Mouse (Mus musculus): ENCODE results near the gene Limd1. TPM values are rescaled to one million over a fixed set of nuclear protein-coding genes. Genes with fewer than 3 reads are reported as not detected.
"Not testable (repeated sequence)": the region's sequence is repeated elsewhere in the genome, so short reads cannot be mapped to it uniquely, and the experiment has no call there.

The Limd1 gene
- total RNA-seq (2014; fragmentation: Nextera tagmentation) (30.3 and 31.2 TPM in 2 replicates), total RNA-seq (2017) (22.8 and 24.9 TPM in 2 replicates), polyA plus RNA-seq (2012) (12.8 and 14.0 TPM in 2 replicates)

DNA sequence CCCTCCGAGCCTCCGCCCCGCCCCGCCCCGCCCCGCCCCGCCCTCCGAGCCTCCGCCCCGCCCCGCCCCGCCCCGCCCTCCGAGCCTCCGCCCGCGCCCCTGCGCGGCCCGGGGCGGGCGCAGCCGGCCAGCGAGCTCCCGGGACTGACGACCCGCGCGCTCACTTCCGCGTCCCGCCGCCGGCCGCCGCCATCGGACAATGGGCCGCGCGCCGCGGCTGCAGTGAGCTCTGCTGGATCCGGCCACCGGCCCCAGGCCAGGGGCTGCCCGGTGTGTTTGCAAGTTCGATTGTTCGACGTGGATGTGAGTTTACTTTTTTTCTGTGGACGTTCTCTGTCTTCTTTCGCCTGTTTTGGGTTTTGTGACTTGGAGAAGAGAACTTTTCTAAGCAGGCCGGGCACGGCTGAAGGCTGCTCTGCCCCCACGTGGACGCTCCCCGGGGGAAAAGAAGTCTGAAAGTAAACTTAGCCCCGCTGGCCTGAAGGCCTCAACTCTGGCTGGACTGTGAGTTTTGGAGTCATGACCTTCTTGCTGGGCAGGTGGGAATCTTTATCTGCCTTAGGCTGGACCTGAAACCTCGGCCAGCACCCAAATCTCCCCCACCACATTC lies at the start of gene Limd1:
Gene Limd1, plus strand, starts transcription at position 121 of the 610 bp plus-strand sequence.
- ATAC-seq (ENCODE audit: extremely low read depth, insufficient number of reproducible peaks, low FRiP score, poor library complexity, severe bottlenecking) (peak; percentile 30; the same call in 1 of the 2 replicates), DNase-seq (ENCODE audit: low spot score) (peak; percentile 79)
- peaks cover 44% of the 10 kb centered on the region for H3K36me3 ChIP-seq (replicated peaks)
- TF ChIP-seq CTCF (IDR thresholded peaks at IDR 0.05; ENCODE audit: low read depth, low read length), result no peak
- no peak for TF ChIP-seq POLR2AphosphoS5 (IDR thresholded peaks at IDR 0.05; ENCODE audit: insufficient replicate concordance, low read depth, low read length)
- no peak for TF ChIP-seq GATA1 (IDR thresholded peaks at IDR 0.05; ENCODE audit: borderline replicate concordance, low read length)
- no peak for TF ChIP-seq TAL1 (conservative IDR thresholded peaks at IDR 0.05; ENCODE audit: low read depth, low read length)
- no peak for TF ChIP-seq GATA2 (IDR thresholded peaks at IDR 0.05; ENCODE audit: borderline replicate concordance, low read depth, low read length)
- H3K4me1 ChIP-seq (ENCODE audit: insufficient read depth, low read depth, low read length), result peaks cover 53% of the 10 kb centered on the region
- peak within 1 kb of the TSS; percentile 77 for H3K4me3 ChIP-seq (ENCODE audit: low read depth, low read length)
- no peaks in the 10 kb centered on the region for H3K9me3 ChIP-seq (replicated peaks)
- peaks cover 8% of the 10 kb centered on the region; the same call in 1 of the 2 replicates for H3K27me3 ChIP-seq (ENCODE audit: insufficient read depth, low read length)

- Histone ChIP-seq H3K9me3 (replicated peaks) (no peaks in the 10 kb centered on the region), H3K4me3 (ENCODE audit: low read depth, low read length) (no peak overlapping the region), H3K27me3 (ENCODE audit: insufficient read depth, low read length) (no peaks in the 10 kb centered on the region), H3K4me1 (ENCODE audit: insufficient read depth, low read depth, low read length) (no peaks in the 10 kb centered on the region), H3K36me3 (replicated peaks) (peaks cover 53% of the 10 kb centered on the region)
- TF ChIP-seq GATA1 (IDR thresholded peaks at IDR 0.05; ENCODE audit: borderline replicate concordance, low read length), result no peak
- no peak for ATAC-seq (ENCODE audit: extremely low read depth, insufficient number of reproducible peaks, low FRiP score, poor library complexity, severe bottlenecking)
- no peak for DNase-seq (ENCODE audit: low spot score)
Measured at GRCm38 (mm10) chr9:123429863-123430262, 48.6 kb upstream of the Limd1 start.

DNA sequence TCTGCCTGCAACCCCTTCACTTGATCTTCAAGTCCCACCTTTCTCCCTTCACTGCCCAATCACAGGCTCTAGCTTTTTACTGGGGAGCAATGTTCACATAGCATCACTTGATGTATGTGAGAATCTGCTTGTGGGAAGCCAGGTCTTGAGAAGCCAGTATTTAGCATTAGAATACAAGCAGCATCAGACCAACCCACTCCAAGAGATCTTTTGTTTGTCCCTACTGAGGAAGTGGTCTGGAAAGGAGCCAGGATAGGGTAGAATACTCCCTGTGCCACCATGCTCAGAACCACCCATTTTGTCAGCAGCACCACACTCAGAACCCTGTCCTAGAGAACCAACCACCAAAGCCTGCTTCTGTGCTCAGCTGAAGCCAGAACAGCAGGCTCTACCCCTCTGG lies 47.5 kb upstream of the Limd1 start:
- no peak for TF ChIP-seq CTCF (IDR thresholded peaks at IDR 0.05; ENCODE audit: low read depth, low read length)
- TF ChIP-seq TAL1 (conservative IDR thresholded peaks at IDR 0.05; ENCODE audit: low read depth, low read length), result no peak
- no peak for TF ChIP-seq POLR2AphosphoS5 (IDR thresholded peaks at IDR 0.05; ENCODE audit: insufficient replicate concordance, low read depth, low read length)
- TF ChIP-seq GATA1 (IDR thresholded peaks at IDR 0.05; ENCODE audit: borderline replicate concordance, low read length), result no peak
- TF ChIP-seq GATA2 (IDR thresholded peaks at IDR 0.05; ENCODE audit: borderline replicate concordance, low read depth, low read length), result no peak
- Histone ChIP-seq H3K36me3 (replicated peaks) (peaks cover 54% of the 10 kb centered on the region), H3K4me1 (ENCODE audit: insufficient read depth, low read depth, low read length) (no peaks in the 10 kb centered on the region), H3K4me3 (ENCODE audit: low read depth, low read length) (no peak overlapping the region), H3K9me3 (replicated peaks) (no peaks in the 10 kb centered on the region), H3K27me3 (ENCODE audit: insufficient read depth, low read length) (no peaks in the 10 kb centered on the region)
- ATAC-seq (ENCODE audit: extremely low read depth, insufficient number of reproducible peaks, low FRiP score, poor library complexity, severe bottlenecking) (no peak), DNase-seq (ENCODE audit: low spot score) (no peak)

DNA sequence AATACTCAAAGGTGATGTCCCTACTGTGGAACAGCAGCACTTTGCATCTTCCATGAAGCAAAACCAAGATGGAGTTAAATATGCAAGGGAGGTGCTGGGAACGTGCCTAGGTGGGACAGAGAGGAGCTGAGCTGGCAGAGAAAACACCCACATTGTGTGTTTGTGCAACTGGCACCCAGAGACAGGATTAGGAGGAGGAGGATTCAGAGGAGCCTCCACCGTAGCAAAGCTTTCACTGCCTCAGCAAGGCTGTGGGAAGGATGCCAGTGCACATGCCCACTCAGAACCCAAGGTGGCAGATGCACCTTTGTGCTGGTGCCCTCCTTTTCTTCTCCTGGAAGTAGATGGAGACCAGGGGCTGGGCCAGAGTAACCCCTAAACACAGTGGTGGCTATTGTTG lies 40.3 kb upstream of the Limd1 start:
- DNase-seq (ENCODE audit: low spot score), result no peak
- Histone ChIP-seq H3K9me3 (replicated peaks) (no peaks in the 10 kb centered on the region), H3K4me3 (ENCODE audit: low read depth, low read length) (no peak overlapping the region), H3K27me3 (ENCODE audit: insufficient read depth, low read length) (no peaks in the 10 kb centered on the region), H3K4me1 (ENCODE audit: insufficient read depth, low read depth, low read length) (no peaks in the 10 kb centered on the region), H3K36me3 (replicated peaks) (peaks cover 69% of the 10 kb centered on the region)
- no peak for ATAC-seq (ENCODE audit: extremely low read depth, insufficient number of reproducible peaks, low FRiP score, poor library complexity, severe bottlenecking)
- TF ChIP-seq POLR2AphosphoS5 (IDR thresholded peaks at IDR 0.05; ENCODE audit: insufficient replicate concordance, low read depth, low read length) (no peak), TAL1 (conservative IDR thresholded peaks at IDR 0.05; ENCODE audit: low read depth, low read length) (no peak)

DNA sequence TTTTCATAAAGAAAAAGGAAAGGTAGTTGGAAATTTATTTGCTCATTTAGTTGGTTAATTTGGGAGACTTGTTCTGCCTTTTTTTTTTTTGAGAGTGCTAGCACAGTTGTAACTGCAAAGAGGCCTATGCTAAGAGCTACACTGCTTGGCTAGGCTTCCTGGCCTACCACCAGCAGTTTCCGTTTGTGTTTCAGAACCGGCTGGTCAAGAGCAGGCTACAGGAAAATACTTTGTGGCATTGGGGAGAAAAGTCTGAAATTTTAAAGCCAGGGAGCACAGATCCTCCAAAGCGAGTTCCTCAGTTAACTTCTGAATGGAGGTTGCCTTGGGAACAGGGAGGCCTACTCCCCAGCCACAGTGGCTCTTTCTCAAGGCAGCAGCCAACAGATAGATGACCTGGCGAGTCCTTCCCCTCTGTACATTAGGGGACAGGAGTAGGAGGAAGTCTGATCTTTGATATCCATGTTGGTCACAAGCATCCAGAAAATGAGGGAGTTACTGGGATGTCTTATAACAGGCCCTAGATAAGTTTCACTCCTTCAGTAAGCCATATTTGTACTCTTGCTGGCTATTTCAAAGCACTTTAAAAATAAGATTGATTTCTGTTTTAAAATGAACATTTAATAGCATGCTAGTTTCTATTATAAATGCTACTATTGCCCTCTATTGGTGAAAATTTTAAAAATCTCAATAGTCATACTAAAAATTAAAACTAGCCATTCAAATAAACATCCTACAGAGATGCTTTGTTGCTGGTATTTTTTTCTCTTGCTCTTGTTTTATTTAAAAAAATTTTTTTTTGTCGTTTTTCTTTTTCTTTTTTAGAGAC lies 38.1 kb upstream of the Limd1 start:
- Histone ChIP-seq H3K4me3 (ENCODE audit: low read depth, low read length) (no peak overlapping the region), H3K36me3 (replicated peaks) (peaks cover 63% of the 10 kb centered on the region), H3K9me3 (replicated peaks) (no peaks in the 10 kb centered on the region), H3K27me3 (ENCODE audit: insufficient read depth, low read length) (no peaks in the 10 kb centered on the region), H3K4me1 (ENCODE audit: insufficient read depth, low read depth, low read length) (no peaks in the 10 kb centered on the region)
- DNase-seq (ENCODE audit: low spot score), result no peak
- no peak for ATAC-seq (ENCODE audit: extremely low read depth, insufficient number of reproducible peaks, low FRiP score, poor library complexity, severe bottlenecking)
- TF ChIP-seq GATA1 (IDR thresholded peaks at IDR 0.05; ENCODE audit: borderline replicate concordance, low read length), result no peak
- no peak for TF ChIP-seq POLR2AphosphoS5 (IDR thresholded peaks at IDR 0.05; ENCODE audit: insufficient replicate concordance, low read depth, low read length)
- TF ChIP-seq GATA2 (IDR thresholded peaks at IDR 0.05; ENCODE audit: borderline replicate concordance, low read depth, low read length), result no peak
- TF ChIP-seq TAL1 (conservative IDR thresholded peaks at IDR 0.05; ENCODE audit: low read depth, low read length), result no peak
- TF ChIP-seq CTCF (IDR thresholded peaks at IDR 0.05; ENCODE audit: low read depth, low read length), result no peak

GRCm38 (mm10) chr9:123447101-123447500 lies 31.4 kb upstream of the Limd1 start:
- H3K9me3 ChIP-seq (replicated peaks); DNase-seq (ENCODE audit: low spot score); ATAC-seq (ENCODE audit: extremely low read depth, insufficient number of reproducible peaks, low FRiP score, poor library complexity, severe bottlenecking); H3K4me3 ChIP-seq (ENCODE audit: low read depth, low read length); H3K4me1 ChIP-seq (ENCODE audit: insufficient read depth, low read depth, low read length); H3K27me3 ChIP-seq (ENCODE audit: insufficient read depth, low read length): not testable (repeated sequence)
- H3K36me3 ChIP-seq (replicated peaks), result peaks cover 42% of the 10 kb centered on the region

Data from G1E (cell line).